Mouse (Mus musculus) lung, adult 2 months (tissue): ENCODE data around the gene Bmp8a. TPM values are rescaled to one million over a fixed set of nuclear protein-coding genes. Genes with fewer than 3 reads are reported as not detected.

ENCODE experiments used
- DNase-seq: peaks from one replicate; pipeline ENCODE4 v3.0.0; 2022
- H3K4me1 ChIP-seq: fragments of 200-500 bp; 2 replicates; pipeline ENCODE4 v1.6.1; 2011; ENCODE audit warnings: low read length; ENCODE audit not compliant: control insufficient read depth, insufficient read depth
- H3K4me3 ChIP-seq: fragments of 200-500 bp; replicated peaks from 2 replicates; pipeline ENCODE3; 2011; ENCODE audit warnings: low read depth, mild to moderate bottlenecking, control low read depth, low read length; ENCODE audit errors: extremely low read depth
- CTCF ChIP-seq: fragments of 200-500 bp; IDR thresholded peaks from 2 replicates; pipeline ENCODE4 v1.5.1; 2011; ENCODE audit warnings: mild to moderate bottlenecking, low read length, control low read depth; ENCODE audit not compliant: insufficient read depth
- POLR2A ChIP-seq: fragments of 200-500 bp; IDR thresholded peaks from 2 replicates; pipeline ENCODE4 v1.6.1; 2011; ENCODE audit warnings: low read depth, mild to moderate bottlenecking, control low read depth, low read length, borderline replicate concordance; ENCODE audit errors: extremely low read depth
- WGBS: fragments of 180-500 bp; shearing (Covaris S2); methylation state at CpG from one replicate; pipeline ENCODE4 v1.1.7; 2018; 5-methylcytosine and 5-hydroxymethylcytosine counted together
- polyA plus RNA-seq: library from polyadenylated mRNA; depleted of rRNA; stranded (reverse); fragments of >200 nt; gene quantifications from 2 replicates; pipeline ENCODE4 v1.2.3, GENCODE M21; 2012; rRNA removed

Gene Bmp8a
- polyA plus RNA-seq, 1 experiment, result 0.27 TPM

- DNase-seq, result no peak
- WGBS, result 55% methylated on average over 3 of the region's 3 CpGs
- Histone ChIP-seq H3K4me3 (no peak overlapping the region), H3K4me1 (0 out of 2 replicates have a peak, but pooled peaks cover 3% of the 10 kb centered on the region)
- TF ChIP-seq CTCF, result no peak
- no peak for TF ChIP-seq POLR2A
These were observed 62.9 kb downstream of the Bmp8a start for GRCm38 (mm10) chr4:123280117-123280516.

DNA sequence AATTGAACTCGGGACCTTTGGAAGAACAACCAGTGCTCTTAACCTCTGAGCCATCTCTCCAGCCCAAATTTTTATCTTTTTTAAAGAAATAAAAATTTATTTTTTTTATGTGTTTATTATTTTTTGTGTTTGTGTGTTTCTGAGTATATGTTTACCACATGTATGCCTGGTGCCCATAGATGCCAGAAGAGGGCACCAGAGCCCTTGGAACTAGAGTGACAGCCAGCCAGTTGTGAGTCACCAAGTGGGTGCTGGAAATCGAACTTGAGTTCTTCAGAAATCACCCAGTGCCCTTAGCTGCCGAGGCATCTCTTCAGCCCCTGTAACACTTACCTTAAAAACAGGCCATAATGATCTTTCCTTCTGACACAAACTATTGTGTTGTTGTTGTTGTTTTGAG is 72.0 kb downstream of the Bmp8a start:
- Histone ChIP-seq H3K4me1 (no peaks in the 10 kb centered on the region), H3K4me3 (no peak overlapping the region)
- 92% methylated on average over 3 of the region's 3 CpGs for WGBS
- DNase-seq, result no peak
- no peak for TF ChIP-seq POLR2A

Other genes starting within 250 kb of the Bmp8a start
- gene Bmp8b, start 238.1 kb downstream of the Bmp8a start, polyA plus RNA-seq, result 0.06 and 0.07 TPM in 2 replicates
- gene Oxct2b, start 227.0 kb downstream of the Bmp8a start, polyA plus RNA-seq, result not detected in 2 replicates
- gene Ppie, start 203.3 kb downstream of the Bmp8a start, polyA plus RNA-seq, result 13.0 and 15.3 TPM in 2 replicates
- gene Hpcal4, start 160.0 kb downstream of the Bmp8a start, polyA plus RNA-seq, result 2.6 and 2.8 TPM in 2 replicates
- gene Nt5c1a, start 141.7 kb downstream of the Bmp8a start, polyA plus RNA-seq, result 0.69 and 0.77 TPM in 2 replicates
- 17.9 and 18.0 TPM in 2 replicates for gene Heyl, start 109.7 kb downstream of the Bmp8a start, polyA plus RNA-seq
- gene Pabpc4, start 80.9 kb downstream of the Bmp8a start, polyA plus RNA-seq, result 60.3 and 65.4 TPM in 2 replicates
- gene Oxct2a, start 19.6 kb downstream of the Bmp8a start, polyA plus RNA-seq, result not detected in 2 replicates